Mouse (Mus musculus) heart, embryonic 14.5 days (tissue): ENCODE data around the gene Apobec3. TPM values are rescaled to one million over a fixed set of nuclear protein-coding genes. Genes with fewer than 3 reads are reported as not detected.

ENCODE experiments used
- ATAC-seq: fragments of 200-750 bp; cut with Nextera tagmentation; 2 replicates; pipeline ENCODE4 v1.8.0; 2017; ENCODE audit warnings: low read depth, moderate TSS enrichment; ENCODE audit not compliant: insufficient number of reproducible peaks, insufficient read depth, low FRiP score
- H3K27ac ChIP-seq, 2 experiments: fragments of 200-500 bp in 1 of 2; fragments of 300-500 bp in 1 of 2; sonication (generic) in 1 of 2; replicated peaks in 1 of 2; 2 replicates each; pipeline ENCODE4 v1.5.1; 2012 to 2014; ENCODE audit warnings: low read depth in 2 of 2, low read length in 2 of 2, control low read depth in 1 of 2, mild to moderate bottlenecking in 1 of 2, mixed read lengths in 1 of 2; ENCODE audit not compliant: control insufficient read depth in 1 of 2, insufficient read depth in 1 of 2
- H3K27me3 ChIP-seq: fragments of 300-500 bp; sonication (generic); 2 replicates; pipeline ENCODE4 v1.6.1; 2014; ENCODE audit warnings: mild to moderate bottlenecking, low read length, control low read depth; ENCODE audit not compliant: control insufficient read depth, insufficient read depth
- H3K36me3 ChIP-seq: fragments of 300-500 bp; sonication (generic); 2 replicates; pipeline ENCODE4 v1.6.1; 2014; ENCODE audit warnings: mild to moderate bottlenecking, control low read depth, low read length, mixed read lengths; ENCODE audit not compliant: control insufficient read depth, insufficient read depth
- H3K4me1 ChIP-seq, 2 experiments: fragments of 200-500 bp in 1 of 2; fragments of 300-500 bp in 1 of 2; sonication (generic) in 1 of 2; 2 replicates each; pipeline ENCODE4 v1.6.1; 2012 to 2014; ENCODE audit warnings: low read length in 2 of 2, control low read depth in 1 of 2, mixed read lengths in 1 of 2; ENCODE audit not compliant: control insufficient read depth in 2 of 2, insufficient read depth in 2 of 2
- H3K4me2 ChIP-seq: fragments of 300-500 bp; sonication (generic); 2 replicates; pipeline ENCODE4 v1.6.1; 2014; ENCODE audit warnings: mild to moderate bottlenecking, low read length
- H3K4me3 ChIP-seq, 2 experiments: fragments of 200-500 bp in 1 of 2; fragments of 300-500 bp in 1 of 2; sonication (generic) in 1 of 2; 2 replicates each; pipeline ENCODE4 v1.5.1; 2012 to 2014; ENCODE audit warnings: low read length in 2 of 2, mild to moderate bottlenecking in 2 of 2, control low read depth in 1 of 2, low read depth in 1 of 2, moderate library complexity in 1 of 2; ENCODE audit not compliant: control insufficient read depth in 1 of 2, insufficient read depth in 1 of 2
- H3K9ac ChIP-seq: fragments of 300-500 bp; sonication (generic); 2 replicates; pipeline ENCODE4 v1.6.1; 2014; ENCODE audit warnings: mild to moderate bottlenecking, low read length
- H3K9me3 ChIP-seq: fragments of 300-500 bp; sonication (generic); 2 replicates; pipeline ENCODE4 v1.6.1; 2016; ENCODE audit warnings: low read length, control low read depth; ENCODE audit not compliant: control insufficient read depth
- WGBS: fragments of 180-500 bp; shearing (Covaris S2); extraction: QIAGEN DNeasy Blood & Tissue Kit; methylation state at CpG from one replicate; pipeline ENCODE4 v1.1.7; 2014; 5-methylcytosine and 5-hydroxymethylcytosine counted together
- polyA plus RNA-seq: library from polyadenylated mRNA; unstranded; fragments of >200 nt; fragmentation: Nextera tagmentation; extraction: Ambion mirVana; gene quantifications from 2 replicates; pipeline ENCODE4 v1.2.1, GENCODE M21; 2014

Apobec3 gene
- polyA plus RNA-seq, 1 experiment from 2014 or later = 13.3 TPM

- no peaks in the 10 kb centered on the region for H3K4me1 ChIP-seq
- WGBS = 84% methylated on average over 7 of the region's 7 CpGs
Measured at GRCm38 (mm10) chr15:79964376-79964775, 72.9 kb downstream of the Apobec3 start.

More at GRCm38 (mm10) chr15:79964376-79964775, 72.9 kb downstream of the Apobec3 start:
- H3K9ac ChIP-seq = no peak overlapping the region
- no peak overlapping the region for H3K4me3 ChIP-seq
- no peaks in the 10 kb centered on the region for H3K27me3 ChIP-seq
- H3K36me3 ChIP-seq = no peaks in the 10 kb centered on the region
- no peak overlapping the region for H3K4me2 ChIP-seq
- no peak for ATAC-seq
- no peaks in the 10 kb centered on the region for H3K9me3 ChIP-seq
- H3K27ac ChIP-seq = no peak overlapping the region

Other genes starting within 250 kb of the Apobec3 start
- 0.66 and 2.0 TPM in 2 replicates for gene Fam227a, start 232.7 kb upstream of the Apobec3 start, polyA plus RNA-seq
- gene Cby1, start 232.5 kb upstream of the Apobec3 start, polyA plus RNA-seq = 47.6 and 48.7 TPM in 2 replicates
- 233 and 237 TPM in 2 replicates for gene Tomm22, start 220.8 kb upstream of the Apobec3 start, polyA plus RNA-seq
- gene Josd1, start 203.7 kb upstream of the Apobec3 start, polyA plus RNA-seq = 17.5 and 18.2 TPM in 2 replicates
- 25.3 and 26.2 TPM in 2 replicates for gene Gtpbp1, start 200.8 kb upstream of the Apobec3 start, polyA plus RNA-seq
- 6.7 and 7.7 TPM in 2 replicates for gene Sun2, start 149.1 kb upstream of the Apobec3 start, polyA plus RNA-seq
- gene Dnal4, start 113.8 kb upstream of the Apobec3 start, polyA plus RNA-seq = 36.0 and 40.9 TPM in 2 replicates
- 0.70 and 1.3 TPM in 2 replicates for gene Nptxr, start 86.9 kb upstream of the Apobec3 start, polyA plus RNA-seq
- 0.54 TPM in 1 of 2 replicates, not detected in the other for gene Npcd, start 57.4 kb upstream of the Apobec3 start, polyA plus RNA-seq
- gene Cbx6, start 57.0 kb upstream of the Apobec3 start, polyA plus RNA-seq = 23.1 and 33.0 TPM in 2 replicates
- 0.78 and 1.5 TPM in 2 replicates for gene Cbx7, start 79.5 kb downstream of the Apobec3 start, polyA plus RNA-seq
- 4.9 and 5.2 TPM in 2 replicates for gene Pdgfb, start 123.3 kb downstream of the Apobec3 start, polyA plus RNA-seq
- gene Syngr1, start 199.7 kb downstream of the Apobec3 start, polyA plus RNA-seq = 40.7 and 44.5 TPM in 2 replicates
- gene Rpl3, start 200.2 kb downstream of the Apobec3 start, polyA plus RNA-seq = 763 and 822 TPM in 2 replicates
- 28.0 and 30.0 TPM in 2 replicates for gene Tab1, start 241.5 kb downstream of the Apobec3 start, polyA plus RNA-seq